Mouse (Mus musculus) stomach, postnatal 0 days (tissue): ENCODE measurements around the gene Ttc7. TPM values are rescaled to one million over a fixed set of nuclear protein-coding genes. Genes with fewer than 3 reads are reported as not detected.

Experiments
- ATAC-seq: fragments of 200-750 bp; cut with Nextera tagmentation; 2 replicates; pipeline ENCODE4 v1.8.0; 2017; ENCODE audit not compliant: low FRiP score, low TSS enrichment
- DNase-seq: peaks from one replicate; pipeline ENCODE4 v3.0.0-alpha.2; 2016; ENCODE audit warnings: low spot score
- H3K27ac ChIP-seq: fragments of 300-500 bp; sonication (generic); replicated peaks from 2 replicates; pipeline ENCODE4 v1.5.1; 2014; ENCODE audit warnings: mild to moderate bottlenecking, control low read depth
- H3K27me3 ChIP-seq: fragments of 300-500 bp; sonication (generic); 2 replicates; pipeline ENCODE4 v1.6.1; 2014; ENCODE audit warnings: low read length; ENCODE audit not compliant: control insufficient read depth, insufficient read depth
- H3K36me3 ChIP-seq: fragments of 300-500 bp; sonication (generic); 2 replicates; pipeline ENCODE4 v1.6.1; 2014; ENCODE audit warnings: low read length, mixed read lengths; ENCODE audit not compliant: control insufficient read depth, insufficient read depth
- H3K4me1 ChIP-seq: fragments of 300-500 bp; sonication (generic); replicated peaks from 2 replicates; pipeline ENCODE4 v1.6.1; 2014; ENCODE audit warnings: antibody characterized with exemption; ENCODE audit not compliant: control insufficient read depth, insufficient read depth
- H3K4me2 ChIP-seq: fragments of 300-500 bp; sonication (generic); replicated peaks from 2 replicates; pipeline ENCODE4 v1.6.1; 2014; ENCODE audit warnings: low read depth, mild to moderate bottlenecking, control low read depth, moderate library complexity
- H3K4me3 ChIP-seq: fragments of 300-500 bp; sonication (generic); 2 replicates; pipeline ENCODE4 v1.5.1; 2014; ENCODE audit warnings: low read depth, low read length, control low read depth
- H3K9ac ChIP-seq: fragments of 300-500 bp; sonication (generic); 2 replicates; pipeline ENCODE4 v1.6.1; 2014; ENCODE audit warnings: mild to moderate bottlenecking, low read length, control low read depth, mixed read lengths
- H3K9me3 ChIP-seq: fragments of 300-500 bp; sonication (generic); 2 replicates; pipeline ENCODE4 v1.6.1; 2016; ENCODE audit warnings: low read length; ENCODE audit not compliant: control insufficient read depth
- CTCF ChIP-seq: IDR thresholded peaks from 2 replicates; pipeline ENCODE4 v1.5.1; 2016; ENCODE audit warnings: antibody characterized with exemption, low read depth, mild to moderate bottlenecking, moderate library complexity
- EP300 ChIP-seq: optimal IDR thresholded peaks from 2 replicates; pipeline ENCODE3; 2016; ENCODE audit warnings: antibody characterized with exemption
- WGBS: fragments of 180-500 bp; shearing (Covaris S2); extraction: QIAGEN DNeasy Blood & Tissue Kit; methylation state at CpG from one replicate; pipeline ENCODE4 v1.1.7; 2014; 5-methylcytosine and 5-hydroxymethylcytosine counted together
- polyA plus RNA-seq: library from polyadenylated mRNA; unstranded; fragments of >200 nt; fragmentation: Nextera tagmentation; extraction: Ambion mirVana; gene quantifications from 2 replicates; pipeline ENCODE4 v1.2.1, GENCODE M21; 2015

Gene Ttc7
- polyA plus RNA-seq, 1 experiment from 2014 or later: 21.2 TPM

GRCm38 (mm10) chr17:87397088-87397487 lies 114.4 kb downstream of the Ttc7 start:
- Histone ChIP-seq H3K27ac (no peak overlapping the region), H3K9me3 (no peaks in the 10 kb centered on the region), H3K9ac (no peak overlapping the region), H3K4me3 (no peak overlapping the region), H3K4me1 (no peaks in the 10 kb centered on the region), H3K4me2 (no peak overlapping the region), H3K36me3 (no peaks in the 10 kb centered on the region), H3K27me3 (no peaks in the 10 kb centered on the region)
- ATAC-seq: no peak
- no peak for TF ChIP-seq CTCF
- WGBS: 73% methylated on average over 11 of the region's 11 CpGs
- no peak for DNase-seq

- H3K27ac ChIP-seq: no peak overlapping the region
- H3K9me3 ChIP-seq: no peaks in the 10 kb centered on the region
- H3K36me3 ChIP-seq: no peaks in the 10 kb centered on the region
- H3K4me1 ChIP-seq: no peaks in the 10 kb centered on the region
- H3K4me3 ChIP-seq: no peak overlapping the region
- no peak overlapping the region for H3K4me2 ChIP-seq
- DNase-seq: no peak
- ATAC-seq: no peak
- TF ChIP-seq EP300: no peak
- no peak for TF ChIP-seq CTCF
- WGBS: 90% methylated on average over 11 of the region's 11 CpGs
- no peak overlapping the region for H3K9ac ChIP-seq
- H3K27me3 ChIP-seq: no peaks in the 10 kb centered on the region
Observed at GRCm38 (mm10) chr17:87402444-87402843, 119.8 kb downstream of the Ttc7 start.

GRCm38 (mm10) chr17:87403462-87403861 lies 120.8 kb downstream of the Ttc7 start:
- Histone ChIP-seq H3K27ac (no peak overlapping the region), H3K36me3 (no peaks in the 10 kb centered on the region), H3K4me3 (no peak overlapping the region), H3K4me1 (no peaks in the 10 kb centered on the region), H3K9ac (no peak overlapping the region), H3K9me3 (no peaks in the 10 kb centered on the region), H3K27me3 (no peaks in the 10 kb centered on the region), H3K4me2 (no peak overlapping the region)
- WGBS: 76% methylated on average over 4 of the region's 4 CpGs
- DNase-seq (no peak), ATAC-seq (no peak)
- TF ChIP-seq EP300 (no peak), CTCF (no peak)

GRCm38 (mm10) chr17:87405576-87405975 lies 122.9 kb downstream of the Ttc7 start:
- no peak overlapping the region for H3K4me3 ChIP-seq
- H3K36me3 ChIP-seq: no peaks in the 10 kb centered on the region
- no peak overlapping the region for H3K4me2 ChIP-seq
- H3K4me1 ChIP-seq: no peaks in the 10 kb centered on the region
- H3K9me3 ChIP-seq: no peaks in the 10 kb centered on the region
- H3K9ac ChIP-seq: no peak overlapping the region
- no peak overlapping the region for H3K27ac ChIP-seq
- 67% methylated on average over 11 of the region's 11 CpGs for WGBS
- DNase-seq (no peak), ATAC-seq (no peak)
- TF ChIP-seq EP300 (no peak), CTCF (no peak)
- no peaks in the 10 kb centered on the region for H3K27me3 ChIP-seq

GRCm38 (mm10) chr17:87406646-87407045 lies 124.0 kb downstream of the Ttc7 start:
- WGBS: 82% methylated on average over 4 of the region's 4 CpGs
- Histone ChIP-seq H3K27me3 (no peaks in the 10 kb centered on the region), H3K9me3 (no peaks in the 10 kb centered on the region), H3K4me1 (no peaks in the 10 kb centered on the region), H3K4me2 (no peak overlapping the region), H3K27ac (no peak overlapping the region), H3K36me3 (no peaks in the 10 kb centered on the region), H3K9ac (no peak overlapping the region), H3K4me3 (no peak overlapping the region)
- DNase-seq (no peak), ATAC-seq (no peak)
- TF ChIP-seq CTCF (no peak), EP300 (no peak)

- 69% methylated on average over 7 of the region's 7 CpGs for WGBS
- Histone ChIP-seq H3K4me1 (no peaks in the 10 kb centered on the region), H3K36me3 (no peaks in the 10 kb centered on the region), H3K9ac (no peak overlapping the region), H3K27me3 (no peaks in the 10 kb centered on the region), H3K4me2 (no peak overlapping the region), H3K9me3 (no peaks in the 10 kb centered on the region), H3K4me3 (no peak overlapping the region), H3K27ac (no peak overlapping the region)
- ATAC-seq (no peak), DNase-seq (no peak)
- TF ChIP-seq EP300 (no peak), CTCF (no peak)
Observed at GRCm38 (mm10) chr17:87418082-87418481, 135.4 kb downstream of the Ttc7 start.
